Mouse (Mus musculus) limb, embryonic 12.5 days (tissue): ENCODE measurements around the gene Fam20b. TPM values are rescaled to one million over a fixed set of nuclear protein-coding genes. Genes with fewer than 3 reads are reported as not detected.

ENCODE experiments used
- ATAC-seq: fragments of 200-750 bp; cut with Nextera tagmentation; 2 replicates; pipeline ENCODE4 v1.8.0; 2017; ENCODE audit warnings: low read depth, moderate TSS enrichment; ENCODE audit not compliant: insufficient number of reproducible peaks, insufficient read depth, low FRiP score, low TSS enrichment
- H3K27ac ChIP-seq: fragments of 300-500 bp; sonication (generic); 2 replicates; pipeline ENCODE4 v1.5.1; 2016; ENCODE audit warnings: mild to moderate bottlenecking, moderate library complexity
- H3K27me3 ChIP-seq: fragments of 300-500 bp; sonication (generic); 2 replicates; pipeline ENCODE4 v1.6.1; 2016; ENCODE audit warnings: mild to moderate bottlenecking, moderate library complexity
- H3K36me3 ChIP-seq: fragments of 300-500 bp; sonication (generic); 2 replicates; pipeline ENCODE4 v1.6.1; 2016; ENCODE audit warnings: mild to moderate bottlenecking, moderate library complexity
- H3K4me1 ChIP-seq: fragments of 300-500 bp; sonication (generic); replicated peaks from 2 replicates; pipeline ENCODE4 v1.6.1; 2016
- H3K4me2 ChIP-seq: fragments of 300-500 bp; sonication (generic); 2 replicates; pipeline ENCODE4 v1.6.1; 2016; ENCODE audit warnings: mild to moderate bottlenecking, moderate library complexity
- H3K4me3 ChIP-seq: fragments of 300-500 bp; sonication (generic); replicated peaks from 2 replicates; pipeline ENCODE4 v1.5.1; 2016; ENCODE audit warnings: mild to moderate bottlenecking
- H3K9ac ChIP-seq: fragments of 300-500 bp; sonication (generic); replicated peaks from 2 replicates; pipeline ENCODE4 v1.6.1; 2016; ENCODE audit warnings: mild to moderate bottlenecking, moderate library complexity
- H3K9me3 ChIP-seq: fragments of 300-500 bp; sonication (generic); 2 replicates; pipeline ENCODE4 v1.6.1; 2016; ENCODE audit warnings: mild to moderate bottlenecking, moderate library complexity
- WGBS: fragments of 180-500 bp; shearing (Covaris S2); methylation state at CpG from one replicate; pipeline ENCODE4 v1.1.7; 2016; 5-methylcytosine and 5-hydroxymethylcytosine counted together
- polyA plus RNA-seq: library from polyadenylated mRNA; unstranded; fragments of >200 nt; fragmentation: Nextera tagmentation; extraction: Ambion mirVana; gene quantifications from 2 replicates; pipeline ENCODE4 v1.2.1, GENCODE M21; 2016

The Fam20b gene
- polyA plus RNA-seq, 1 experiment from 2014 or later, result 24.3 TPM

- H3K36me3 ChIP-seq, result peaks cover 70% of the 10 kb centered on the region
- H3K4me2 ChIP-seq, result no peak overlapping the region
- 93% methylated on average over 8 of the region's 8 CpGs for WGBS
- H3K4me3 ChIP-seq, result no peak overlapping the region
- no peaks in the 10 kb centered on the region for H3K4me1 ChIP-seq
- H3K27ac ChIP-seq, result no peak overlapping the region
- no peaks in the 10 kb centered on the region for H3K27me3 ChIP-seq
- no peaks in the 10 kb centered on the region for H3K9me3 ChIP-seq
- no peak for ATAC-seq
- no peak overlapping the region for H3K9ac ChIP-seq
Observed at GRCm38 (mm10) chr1:156629984-156630383, 88.9 kb downstream of the Fam20b start.

Other genes with a start within 250 kb of the Fam20b start
- gene Soat1, start 244.8 kb downstream of the Fam20b start, polyA plus RNA-seq, result 29.7 and 36.2 TPM in 2 replicates
- gene Gm10031, start 195.1 kb downstream of the Fam20b start, polyA plus RNA-seq, result 0.33 and 0.59 TPM in 2 replicates
- 6.0 and 6.1 TPM in 2 replicates for gene Abl2, start 160.3 kb downstream of the Fam20b start, polyA plus RNA-seq
- gene Tor3a, start 44.7 kb downstream of the Fam20b start, polyA plus RNA-seq, result 7.9 and 8.3 TPM in 2 replicates
- 12.8 and 14.0 TPM in 2 replicates for gene Angptl1, start 119.5 kb upstream of the Fam20b start, polyA plus RNA-seq
- gene Ralgps2, start 220.5 kb upstream of the Fam20b start, polyA plus RNA-seq, result 76.9 and 83.1 TPM in 2 replicates